Mouse (Mus musculus) mouse embryonic stem cell (cell line): Measurements from ENCODE around the gene Dcaf4.

ENCODE experiments used
- in situ Hi-C, 2 experiments: fragments of 300-500 bp; cut with MboI; formaldehyde crosslinking; loops; 1 replicate in 1 of 2; 3 replicates in 1 of 2; pipeline ENCODE4 v1.14.3; 2019 to 2020; ENCODE audit warnings: low sequenced_read_pairs in 2 of 2, low pct_unique_long_range_greater_than_20kb in 1 of 2, mixed read lengths in 1 of 2; ENCODE audit not compliant: unreplicated experiment in 1 of 2

The Dcaf4 gene

DNA sequence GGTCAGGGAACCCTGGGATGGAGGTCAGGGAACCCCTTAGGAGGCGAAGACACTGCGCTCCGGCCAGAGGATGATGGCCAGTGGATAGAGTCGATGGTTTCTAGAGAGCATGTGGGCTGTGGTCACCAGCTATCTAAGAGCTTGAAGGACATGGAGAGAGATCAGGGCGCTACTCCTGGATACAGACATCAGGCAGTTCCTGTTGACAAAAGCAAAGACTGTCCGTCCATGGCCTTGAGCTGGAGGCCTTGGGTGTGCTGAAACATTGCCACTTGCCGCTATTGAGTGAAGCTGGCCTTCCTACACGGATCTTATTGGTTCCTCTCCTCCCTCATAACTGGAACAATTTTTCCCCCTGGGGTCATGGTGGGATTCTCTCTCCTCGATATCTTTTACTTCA, 26.1 kb upstream of the Dcaf4 start:
- in situ Hi-C loops, result loop anchor here in 1 of 2 experiments (10.0 kb wide), 1 partner anchor 389 kb away; no protein-coding TSS in a partner anchor

GRCm38 (mm10) chr12:83495248-83495960, 24.9 kb upstream of the Dcaf4 start:
- in situ Hi-C loops, result loop anchor here (5.0 to 10.0 kb wide), 2 partner anchors 383 to 391 kb away; no protein-coding TSS in a partner anchor

DNA sequence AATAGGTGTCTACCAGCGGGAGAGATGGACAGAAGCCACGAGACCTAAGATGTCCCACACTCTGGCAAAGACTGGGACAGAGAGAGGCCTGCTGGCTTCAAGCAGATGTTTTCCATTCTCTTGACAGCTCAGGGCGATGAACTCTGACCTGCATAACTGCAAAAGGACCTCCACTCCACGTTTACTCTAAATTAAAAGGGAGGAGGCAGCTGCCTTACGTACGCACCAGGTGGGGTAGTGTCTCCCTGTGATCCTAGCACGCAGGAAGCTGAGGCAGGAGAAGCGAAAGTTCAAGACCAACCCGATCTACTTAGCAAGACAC, 24.3 kb upstream of the Dcaf4 start:
- in situ Hi-C loops, result loop anchor here (5.0 to 10.0 kb wide), 2 partner anchors 384 to 391 kb away; no protein-coding TSS in a partner anchor

GRCm38 (mm10) chr12:83496336-83496735, 23.9 kb upstream of the Dcaf4 start:
- in situ Hi-C loops, result loop anchor here (5.0 to 10.0 kb wide), 2 partner anchors 384 to 392 kb away; no protein-coding TSS in a partner anchor

DNA sequence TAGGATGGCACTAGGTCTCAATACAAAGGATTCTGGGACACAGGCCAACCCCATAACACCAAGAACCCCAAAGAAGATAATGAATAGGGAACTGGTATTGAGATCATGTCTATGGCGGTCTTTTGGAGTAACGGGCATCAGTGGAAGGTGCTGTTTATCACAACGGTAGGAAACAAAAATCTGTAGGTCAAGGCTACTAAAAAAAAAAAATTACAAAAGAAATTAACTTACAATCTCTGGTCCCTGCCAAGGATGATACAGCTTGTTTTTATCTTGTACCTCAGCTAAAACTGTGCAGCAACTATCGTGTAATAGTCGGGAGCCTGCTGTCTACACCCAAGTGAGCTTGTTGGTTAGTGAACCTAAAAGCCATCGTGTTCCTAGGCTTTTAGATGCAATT, 23.5 kb upstream of the Dcaf4 start:
- in situ Hi-C loops, result loop anchor here (5.0 to 10.0 kb wide), 2 partner anchors 384 to 392 kb away; no protein-coding TSS in a partner anchor

GRCm38 (mm10) chr12:83497959-83498358, 22.3 kb upstream of the Dcaf4 start:
- in situ Hi-C loops, result loop anchor here (5.0 to 10.0 kb wide), 2 partner anchors 386 to 393 kb away; no protein-coding TSS in a partner anchor

DNA sequence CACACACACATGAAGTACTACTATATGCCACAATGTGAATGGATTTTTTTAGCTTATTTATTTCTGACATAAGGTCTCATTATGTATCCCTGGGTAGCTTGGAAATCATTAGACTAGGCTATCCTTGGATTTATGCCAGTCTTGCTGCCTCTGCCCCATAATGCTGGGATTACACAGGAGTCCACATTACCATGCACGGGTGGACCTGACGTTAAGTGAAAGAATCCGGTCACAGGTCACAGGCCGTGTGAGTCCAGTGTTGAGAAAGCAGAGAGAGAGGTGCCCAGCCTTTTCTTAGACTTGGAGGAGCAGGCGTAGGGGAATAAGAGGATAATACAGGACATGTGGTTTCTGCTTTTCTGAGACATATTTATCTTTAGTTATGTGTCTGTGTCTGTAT, 21.0 kb upstream of the Dcaf4 start:
- in situ Hi-C loops, result loop anchor here (5.0 to 10.0 kb wide), 2 partner anchors 387 to 394 kb away; no protein-coding TSS in a partner anchor

DNA sequence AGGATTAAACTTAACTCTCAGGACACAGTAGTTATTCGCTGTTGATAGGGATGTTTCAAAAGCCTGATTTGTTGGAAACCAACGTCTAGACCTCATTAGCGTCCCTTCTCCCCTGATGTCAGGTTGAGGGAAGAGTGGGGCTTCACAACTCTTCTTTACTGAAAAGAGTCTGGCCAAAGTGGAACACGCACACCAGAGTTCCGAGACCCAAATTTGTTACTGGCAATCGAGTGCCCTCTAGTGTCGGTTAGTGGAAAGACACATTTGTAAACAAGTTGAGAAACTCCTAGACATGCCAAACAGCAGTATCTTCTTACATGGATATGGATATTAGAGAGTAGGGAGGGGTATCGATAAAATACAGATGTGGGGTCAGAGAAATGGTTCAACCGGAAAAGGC, 18.1 kb upstream of the Dcaf4 start:
- in situ Hi-C loops, result no loop called here

- in situ Hi-C loops, result no loop called here
Measured at GRCm38 (mm10) chr12:83506543-83506942, 13.7 kb upstream of the Dcaf4 start.

DNA sequence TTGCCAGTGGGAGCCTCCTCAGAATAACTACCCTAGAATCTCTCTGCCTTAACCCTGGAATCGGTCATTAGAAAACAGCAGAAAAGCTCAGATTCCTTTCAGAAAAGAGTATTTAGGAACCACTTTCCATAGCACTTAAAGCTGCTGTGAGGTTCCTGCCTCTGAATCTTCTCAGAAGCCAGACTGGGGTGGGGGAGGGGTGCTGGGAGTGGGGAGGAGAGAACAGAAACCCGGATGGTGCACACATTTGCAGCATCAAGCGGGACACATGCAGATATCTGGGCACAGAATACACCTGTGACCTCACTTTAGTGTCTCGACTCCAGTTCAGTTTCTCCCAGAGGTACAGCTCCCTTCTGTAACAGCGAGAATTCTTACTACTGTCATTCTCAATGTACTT, 9.7 kb upstream of the Dcaf4 start:
- in situ Hi-C loops, result no loop called here

DNA sequence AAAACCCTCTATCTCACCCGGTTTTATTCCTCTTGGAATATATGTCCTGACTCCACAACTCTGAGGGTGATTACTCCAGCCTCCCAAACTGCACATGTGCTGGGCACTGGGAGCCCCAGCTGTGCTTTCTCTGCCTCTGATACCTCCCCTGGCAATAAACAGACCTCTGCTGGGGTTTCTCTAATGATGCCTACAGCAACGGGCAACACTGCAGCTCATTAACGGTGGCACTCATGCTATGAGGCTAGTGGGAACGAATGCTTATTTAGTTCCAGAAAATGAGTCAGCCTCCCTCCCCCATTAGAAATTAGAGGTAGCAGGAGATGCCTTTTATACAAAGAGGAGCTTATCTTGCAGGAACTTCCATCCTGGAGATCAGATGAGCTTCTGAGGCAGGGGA, 7.5 kb upstream of the Dcaf4 start:
- in situ Hi-C loops, result no loop called here

GRCm38 (mm10) chr12:83513185-83513584, 7.1 kb upstream of the Dcaf4 start:
- in situ Hi-C loops, result no loop called here

DNA sequence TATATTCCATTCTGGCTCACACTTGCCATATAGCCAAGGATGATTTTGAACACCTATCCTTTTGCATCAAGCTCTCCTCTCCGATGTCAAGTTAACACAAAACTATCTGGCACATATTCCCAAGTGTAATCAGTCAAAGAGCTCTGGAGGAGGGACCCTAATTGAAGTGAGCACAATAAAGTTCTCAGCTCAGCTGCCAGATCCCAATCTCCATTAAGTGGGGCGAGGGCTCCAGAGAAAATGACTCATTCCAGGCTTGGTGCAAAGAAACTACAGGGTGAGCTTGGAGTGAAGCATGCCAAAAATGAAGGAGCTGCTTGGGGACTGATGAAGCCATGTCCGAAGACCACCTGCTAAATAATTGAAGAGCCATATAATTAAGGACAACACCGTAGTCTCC, 6.0 kb upstream of the Dcaf4 start:
- in situ Hi-C loops, result no loop called here

DNA sequence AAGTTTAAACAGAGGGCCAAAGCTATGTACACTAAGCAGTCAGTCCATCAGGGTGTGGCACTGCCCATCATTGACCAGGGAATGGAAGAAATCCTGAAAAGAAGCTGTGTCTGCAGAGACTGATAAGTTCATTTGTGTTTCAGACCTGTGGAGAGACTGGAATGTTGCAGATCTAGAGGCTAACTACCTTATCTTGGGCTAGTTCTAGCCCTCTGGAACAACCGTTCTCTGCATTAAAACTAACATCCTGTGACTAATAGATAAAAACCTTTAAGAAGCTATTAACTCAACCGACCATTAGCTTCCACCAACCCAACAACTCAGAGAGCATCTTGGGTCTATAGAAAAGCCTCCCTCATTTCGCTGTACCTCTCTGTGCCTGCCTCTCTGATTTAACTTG, 2.7 kb upstream of the Dcaf4 start:
- in situ Hi-C loops, result no loop called here

- in situ Hi-C loops, result no loop called here
Measured at GRCm38 (mm10) chr12:83521083-83521482, 817 bp downstream of the Dcaf4 start.

- in situ Hi-C loops, result no loop called here
Measured at GRCm38 (mm10) chr12:83523056-83523455, 2.8 kb downstream of the Dcaf4 start.

DNA sequence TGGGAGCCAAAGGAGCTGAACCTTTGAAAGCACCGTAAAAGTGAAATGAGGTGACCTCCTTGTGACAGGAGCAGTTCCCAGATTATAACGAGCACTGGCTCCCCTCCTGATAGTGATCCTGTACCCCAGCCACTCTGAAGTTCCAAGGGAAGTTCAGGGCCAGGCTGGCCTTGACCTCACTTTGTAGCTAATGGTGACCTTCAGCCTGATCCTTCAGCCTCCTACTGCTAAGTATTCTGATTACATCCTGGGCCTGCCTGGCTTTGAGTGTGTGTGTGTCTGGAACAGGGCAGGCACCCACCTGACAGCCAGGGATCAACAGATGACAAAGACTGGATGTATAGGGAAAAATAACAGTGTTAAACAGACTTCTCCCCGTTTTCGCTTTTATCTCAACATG, 3.6 kb downstream of the Dcaf4 start:
- in situ Hi-C loops, result no loop called here

- in situ Hi-C loops, result no loop called here
Measured at GRCm38 (mm10) chr12:83524329-83524728, 4.1 kb downstream of the Dcaf4 start.

DNA sequence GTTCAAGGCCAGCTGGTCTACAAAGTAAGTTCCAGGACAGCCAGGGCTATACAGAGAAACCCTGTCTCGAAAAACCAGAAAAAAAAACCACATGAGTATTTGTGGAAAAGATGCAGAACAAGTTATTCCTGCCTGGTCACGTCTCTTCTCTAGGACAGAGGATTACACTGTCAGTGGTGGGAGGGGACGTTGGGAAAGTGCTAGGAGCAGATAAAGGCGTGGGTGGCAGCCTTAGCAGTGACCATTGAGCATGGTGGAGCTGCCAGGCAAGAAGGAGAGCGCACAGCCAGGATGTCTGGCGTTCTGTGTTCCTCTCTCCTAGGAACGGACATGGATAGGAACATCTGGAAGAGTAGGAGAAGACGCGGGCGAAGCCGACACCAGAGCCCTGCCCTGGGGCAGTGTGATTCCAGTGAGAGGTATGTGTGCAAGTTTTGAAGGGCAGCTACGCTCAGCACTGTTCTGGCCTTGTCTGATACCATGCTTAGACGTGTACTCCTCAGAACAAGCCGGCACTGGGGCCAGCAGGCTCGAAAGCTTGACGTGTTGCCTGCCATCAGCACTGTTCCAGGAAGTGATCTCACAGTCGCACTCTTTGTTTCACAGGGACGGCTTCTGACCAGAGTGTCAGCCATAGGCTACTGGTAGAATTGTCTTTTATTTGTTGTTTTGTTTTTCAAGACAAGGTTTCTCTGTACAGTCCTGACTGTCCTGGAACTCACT, 5.7 kb downstream of the Dcaf4 start:
- in situ Hi-C loops, result no loop called here

DNA sequence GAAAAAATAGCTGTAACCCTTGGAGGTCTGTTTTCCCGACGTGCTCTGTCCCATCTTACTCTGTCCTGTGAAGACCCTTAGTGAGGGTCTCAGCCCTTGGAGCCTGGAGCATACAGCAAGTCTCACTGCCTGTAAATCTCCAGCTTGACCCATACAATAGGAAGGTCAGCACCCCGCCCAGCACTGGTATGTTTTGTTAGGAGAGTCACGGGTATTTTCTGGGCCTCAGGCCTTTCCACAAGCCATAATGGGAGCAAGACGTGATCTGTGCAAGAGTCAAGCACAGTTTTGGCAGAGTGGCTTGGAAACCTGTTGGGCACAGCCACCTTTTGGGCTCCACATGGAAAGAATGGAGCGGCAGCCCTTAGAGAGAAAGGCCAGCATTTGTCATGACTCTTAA, 7.5 kb downstream of the Dcaf4 start:
- in situ Hi-C loops, result no loop called here
